Mouse (Mus musculus): ENCODE results near the gene Dennd1b.

Dennd1b gene

DNA sequence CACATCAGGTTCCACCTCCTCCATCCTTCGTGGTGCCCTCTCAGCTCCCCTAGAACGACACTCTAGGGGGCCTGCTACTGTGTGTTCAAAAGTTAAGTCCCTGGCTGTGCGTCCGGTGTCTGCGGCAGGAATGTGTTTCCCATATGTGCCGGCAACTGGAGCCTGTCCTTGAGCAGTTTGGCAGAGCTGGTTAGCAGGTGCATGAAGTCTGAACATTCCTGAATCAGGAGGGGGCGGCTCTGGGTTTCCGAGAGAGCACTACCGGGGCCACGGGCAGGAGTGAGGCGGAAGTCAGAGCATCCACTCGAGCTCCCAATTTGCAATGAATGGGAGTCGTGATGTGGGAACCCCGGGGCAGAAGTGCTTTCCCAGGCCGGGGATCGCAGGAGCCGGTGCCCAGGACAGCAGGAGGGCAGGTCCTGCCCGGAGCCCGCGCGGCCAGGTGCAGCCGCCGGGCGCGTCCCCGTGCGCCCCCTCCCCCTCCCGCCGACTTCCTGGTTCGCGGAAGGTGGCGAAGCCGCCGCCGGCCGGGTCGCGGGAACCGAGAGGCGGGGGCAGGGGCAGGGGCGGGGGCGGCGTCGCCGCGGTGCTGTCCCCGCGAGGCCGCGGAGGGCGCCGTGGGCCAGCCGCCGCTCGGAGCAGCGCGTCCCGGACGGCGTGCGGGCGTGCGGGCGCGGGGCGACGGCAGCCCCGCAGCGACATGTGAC, at the start of gene Dennd1b:
Gene Dennd1b, plus strand, starts transcription at position 275 of the 707 bp plus-strand sequence.
- DNase-seq (ENCODE audit: low read depth in 1 of 2, low spot score in 2 of 2): no peak

DNA sequence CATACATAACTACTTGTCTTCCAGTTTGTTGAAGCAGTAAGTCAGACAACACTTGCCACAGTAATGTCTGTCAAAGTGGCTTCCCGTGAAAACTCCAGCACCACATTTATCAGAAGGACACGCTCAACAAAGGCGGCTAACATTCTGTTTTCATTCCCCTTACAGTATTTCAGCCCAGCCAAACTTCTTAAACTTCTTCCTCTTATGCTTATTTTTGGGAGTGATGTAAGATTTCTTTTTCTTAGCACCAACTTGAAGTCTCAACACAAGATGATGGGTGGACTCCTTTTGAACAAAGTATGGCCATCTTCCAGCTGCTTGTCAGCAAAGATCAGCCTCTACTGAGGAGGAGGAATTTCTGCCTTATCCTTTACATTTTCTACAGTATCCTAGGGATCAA, 47.6 kb upstream of the Dennd1b start:
- no peak for DNase-seq (ENCODE audit: low read depth in 1 of 2, low spot score in 2 of 2)

- DNase-seq (ENCODE audit: low read depth in 1 of 2, low spot score in 2 of 2): no peak
Measured at GRCm38 (mm10) chr1:138919601-138920000, 43.6 kb upstream of the Dennd1b start.

DNA sequence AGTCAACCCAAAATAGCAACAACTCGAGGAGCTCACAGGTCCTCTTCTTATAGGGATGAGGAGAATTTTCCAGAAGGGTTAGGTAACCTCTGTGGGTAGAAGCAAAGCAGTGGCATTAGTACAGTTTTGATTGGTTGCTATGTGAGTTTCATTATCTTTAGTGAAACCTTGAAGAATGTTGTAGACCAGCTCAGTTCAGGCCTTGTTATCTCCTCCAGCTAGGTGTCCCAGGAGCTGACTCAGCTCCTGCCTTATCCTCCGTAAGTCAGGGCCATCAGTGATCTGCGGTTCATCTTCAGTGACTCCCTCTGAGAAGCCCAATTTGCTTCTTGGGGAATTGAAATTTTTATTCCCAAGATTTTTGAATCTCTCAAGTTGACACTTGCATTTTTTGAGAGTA, 43.2 kb upstream of the Dennd1b start:
- DNase-seq (ENCODE audit: low read depth in 1 of 2, low spot score in 2 of 2): no peak

GRCm38 (mm10) chr1:138920799-138921198, 42.4 kb upstream of the Dennd1b start:
- DNase-seq (ENCODE audit: low read depth in 1 of 2, low spot score in 2 of 2): no peak

- DNase-seq (ENCODE audit: low read depth in 1 of 2, low spot score in 2 of 2): no peak
Measured at GRCm38 (mm10) chr1:138922886-138923285, 40.3 kb upstream of the Dennd1b start.

DNA sequence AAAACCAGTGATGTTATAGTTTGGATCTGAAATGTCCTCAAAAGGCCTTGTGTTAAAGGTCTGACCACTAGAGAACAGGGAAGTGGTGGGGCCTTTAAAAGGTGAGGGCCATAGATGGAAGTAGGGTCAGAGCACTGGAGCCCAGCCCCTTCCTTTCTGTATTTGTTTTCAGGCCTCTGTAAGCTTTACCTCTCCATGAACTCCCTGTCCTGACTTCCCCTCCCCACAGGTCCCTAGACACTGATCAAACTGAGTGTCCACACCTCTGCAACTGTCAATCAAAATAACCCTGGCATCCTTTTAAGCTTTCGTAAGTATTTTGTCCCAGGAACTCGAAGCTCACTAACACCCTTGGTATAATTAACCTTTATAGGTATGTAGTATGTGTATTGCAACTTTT, 39.0 kb upstream of the Dennd1b start:
- no peak for DNase-seq (ENCODE audit: low read depth in 1 of 2, low spot score in 2 of 2)

GRCm38 (mm10) chr1:138928671-138929483, 34.4 kb upstream of the Dennd1b start:
- no peak for DNase-seq (ENCODE audit: low read depth in 1 of 2, low spot score in 2 of 2)

DNA sequence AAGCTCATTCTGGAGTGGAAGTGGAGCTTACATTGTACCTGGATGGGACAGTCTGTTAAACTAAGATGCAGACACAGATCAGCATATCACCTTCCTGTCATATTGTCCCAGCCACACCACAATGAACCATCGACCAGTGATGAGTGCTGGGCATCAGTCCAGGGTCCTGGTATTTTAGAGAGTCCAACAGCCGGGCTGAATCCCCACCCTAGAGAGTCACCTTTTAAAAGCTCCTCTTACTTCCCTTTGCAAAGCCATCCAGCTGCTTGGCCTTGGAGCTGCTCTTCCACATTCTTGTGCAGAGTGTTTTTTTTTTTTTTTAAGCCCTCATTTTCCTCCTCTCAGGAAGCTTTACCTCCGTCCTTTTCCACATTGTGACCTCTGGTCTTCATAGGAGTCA, 33.2 kb upstream of the Dennd1b start:
- no peak for DNase-seq (ENCODE audit: low read depth in 1 of 2, low spot score in 2 of 2)

DNA sequence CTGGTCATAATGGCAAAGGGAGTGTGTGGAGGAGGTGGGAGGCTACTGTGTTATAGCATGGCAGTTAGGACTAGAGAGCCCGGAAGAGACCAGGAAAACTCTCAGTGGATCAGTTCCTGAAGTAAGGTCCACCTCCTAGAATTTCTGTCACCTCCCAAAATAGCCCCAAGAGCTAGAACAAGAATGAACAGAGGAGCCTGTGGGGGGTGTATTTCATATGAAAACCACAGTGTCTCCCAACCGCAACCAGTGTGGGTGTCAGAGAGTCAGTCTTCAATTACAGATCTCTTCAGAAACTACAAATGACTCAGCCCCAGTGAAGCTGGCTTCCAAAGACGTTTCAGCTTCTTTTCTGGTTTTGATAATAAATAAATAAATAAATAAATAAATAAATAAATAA, 32.4 kb upstream of the Dennd1b start:
- no peak for DNase-seq (ENCODE audit: low read depth in 1 of 2, low spot score in 2 of 2)

DNA sequence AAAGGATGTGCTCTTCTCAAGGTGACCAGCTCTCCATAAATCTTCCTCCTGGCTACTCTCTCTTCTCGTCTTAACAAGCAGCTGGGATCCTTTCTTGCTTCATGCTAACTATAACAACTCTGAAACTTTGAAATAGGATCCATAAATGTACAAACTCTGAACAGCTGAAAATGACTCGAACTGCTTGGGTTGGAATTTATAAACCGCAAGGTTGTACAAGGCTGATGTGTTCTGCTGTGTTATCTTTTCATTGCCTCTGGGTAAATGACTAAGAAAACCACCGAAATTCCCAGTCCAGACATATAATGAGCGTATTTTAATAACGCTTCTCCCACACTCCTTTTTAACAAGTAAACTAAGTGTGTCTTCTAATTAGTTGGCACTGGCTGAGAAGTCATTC, 27.1 kb upstream of the Dennd1b start:
- DNase-seq (ENCODE audit: low read depth in 1 of 2, low spot score in 2 of 2): no peak

DNA sequence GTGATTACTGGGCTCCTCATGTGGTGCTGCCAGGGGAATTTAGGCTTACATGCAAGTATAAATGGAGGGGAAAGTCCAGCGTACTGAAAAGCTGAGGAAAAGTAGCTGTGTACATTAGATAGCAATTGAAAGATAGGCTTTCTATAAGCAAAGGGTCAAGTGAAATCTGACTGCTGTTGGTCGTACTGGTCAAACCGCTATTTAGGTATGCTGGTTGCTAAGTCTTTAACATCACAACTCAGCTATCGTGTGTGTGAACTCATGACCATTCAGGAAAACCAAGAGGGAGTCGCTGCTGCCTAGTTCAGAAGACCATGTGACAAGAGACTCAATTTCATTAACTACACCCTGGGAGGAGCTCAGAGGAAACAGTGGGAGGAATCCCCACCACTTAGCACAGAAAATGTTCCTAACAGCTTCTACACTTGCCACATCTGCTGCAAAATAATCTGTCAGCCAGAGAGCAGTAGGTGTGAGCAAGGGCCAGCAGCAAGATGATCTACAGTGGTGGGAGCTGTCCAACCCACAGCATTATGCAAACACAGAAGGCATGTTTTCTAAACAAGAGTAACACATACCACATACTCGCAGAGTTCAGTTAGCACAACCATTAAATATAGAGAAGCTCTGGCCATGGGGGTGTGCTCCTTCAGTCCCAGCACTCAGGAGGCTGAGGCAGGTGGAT, 25.4 kb upstream of the Dennd1b start:
- DNase-seq (ENCODE audit: low read depth in 1 of 2, low spot score in 2 of 2): no peak

DNA sequence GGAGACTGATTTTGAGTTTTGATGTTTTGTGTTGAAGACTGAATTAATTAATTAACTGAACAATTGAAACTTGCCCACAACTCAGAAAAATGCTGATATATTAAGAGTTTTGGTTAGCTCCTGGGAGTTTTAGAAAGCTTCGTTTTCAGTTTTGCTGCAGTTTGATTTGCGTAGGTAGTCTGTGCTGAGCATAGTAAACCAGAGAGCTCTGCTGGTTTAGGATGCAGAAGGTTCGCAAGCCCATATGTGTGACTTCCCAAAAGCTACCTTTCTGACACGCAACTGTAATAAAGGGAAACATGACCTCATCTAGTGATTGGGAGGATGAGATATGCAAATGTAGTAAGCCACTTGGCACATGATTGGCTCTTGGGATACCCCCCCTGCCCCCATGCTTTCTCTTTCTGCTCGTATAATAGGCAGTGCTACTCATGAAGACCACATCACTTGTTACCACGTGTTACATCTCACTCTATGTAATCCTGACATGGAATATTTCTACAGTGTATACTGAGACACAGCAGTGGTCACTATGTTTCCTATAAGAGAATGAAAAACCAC, 23.6 kb upstream of the Dennd1b start:
- DNase-seq (ENCODE audit: low read depth in 1 of 2, low spot score in 2 of 2): no peak

DNA sequence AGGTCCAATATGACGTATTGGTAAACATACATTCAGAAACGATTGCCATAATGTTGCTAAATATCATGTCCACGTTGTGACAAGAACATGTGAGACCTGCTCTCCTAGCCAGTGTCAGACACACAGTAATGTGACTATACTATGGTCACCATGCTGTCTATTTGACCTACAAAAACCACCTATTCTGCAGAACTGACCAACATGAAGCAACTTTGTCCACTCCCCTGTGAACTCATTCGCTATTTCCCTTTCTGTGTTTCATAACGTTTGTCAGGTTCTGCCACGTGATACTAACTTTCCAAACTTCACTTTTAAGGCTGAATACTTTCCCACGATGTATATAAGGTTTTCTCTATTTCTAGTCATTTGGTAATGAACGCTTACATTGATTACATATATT, 22.8 kb upstream of the Dennd1b start:
- DNase-seq (ENCODE audit: low read depth in 1 of 2, low spot score in 2 of 2): no peak

GRCm38 (mm10) chr1:138952173-138952572, 11.1 kb upstream of the Dennd1b start:
- DNase-seq (ENCODE audit: low read depth in 1 of 2, low spot score in 2 of 2): no peak

- DNase-seq (ENCODE audit: low read depth in 1 of 2, low spot score in 2 of 2): no peak
Measured at GRCm38 (mm10) chr1:138954978-138955377, 8.3 kb upstream of the Dennd1b start.

DNA sequence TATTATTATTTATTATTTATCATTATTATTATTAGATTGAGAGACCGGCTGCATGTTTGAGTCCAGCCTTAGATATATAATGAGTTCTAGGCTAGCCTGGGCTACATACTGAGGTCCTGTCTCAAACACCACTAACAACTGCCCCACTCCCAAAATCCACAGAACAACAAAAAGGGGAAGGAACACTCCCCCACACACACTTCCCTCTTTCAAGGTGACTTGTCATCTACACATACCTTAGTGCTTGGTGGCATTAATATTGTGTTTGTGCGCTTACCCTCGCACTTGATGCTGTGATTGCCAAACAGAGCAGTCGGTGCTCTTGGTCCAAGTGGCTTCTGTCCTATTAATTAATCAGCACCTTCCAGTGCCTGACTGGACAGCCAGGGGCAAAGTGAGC, 7.8 kb upstream of the Dennd1b start:
- no peak for DNase-seq (ENCODE audit: low read depth in 1 of 2, low spot score in 2 of 2)

DNA sequence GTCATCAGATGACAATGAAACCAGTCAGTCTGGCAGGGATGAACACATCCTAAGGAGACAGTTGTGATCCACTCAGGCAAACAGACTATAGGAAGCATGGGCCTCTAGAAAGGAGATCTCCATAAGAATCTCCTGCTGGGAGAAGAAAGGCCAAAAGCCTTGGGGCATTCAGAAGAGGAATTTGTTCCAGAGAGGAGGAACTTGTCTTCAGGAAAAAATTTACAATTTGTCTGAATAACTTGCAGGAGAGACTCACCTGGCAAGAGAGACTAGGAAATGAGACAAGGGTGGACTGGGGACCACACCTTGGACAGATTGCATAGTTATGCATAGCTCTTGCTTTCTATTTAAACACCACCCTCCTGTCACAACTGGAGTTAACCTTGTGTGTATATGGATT, 6.7 kb upstream of the Dennd1b start:
- DNase-seq (ENCODE audit: low read depth in 1 of 2, low spot score in 2 of 2): no peak

DNA sequence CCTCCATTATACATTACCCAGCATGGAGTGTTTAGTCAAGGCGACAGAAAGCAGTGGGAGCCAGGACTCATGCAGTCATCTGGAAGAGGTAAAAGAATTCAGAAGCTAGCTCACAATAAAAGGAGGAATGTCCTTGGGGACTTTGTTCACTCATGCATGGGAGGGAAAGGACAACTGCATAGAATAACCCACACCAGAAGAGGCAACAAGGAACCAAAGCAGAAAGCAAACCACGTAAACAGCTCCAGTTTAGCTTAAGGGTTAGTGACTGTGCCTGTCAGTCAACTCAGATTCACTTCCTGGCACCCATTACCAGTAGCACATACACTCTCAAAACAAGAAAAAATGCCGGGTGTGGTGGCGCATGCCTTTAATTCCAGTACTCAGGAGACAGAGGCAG, 6.1 kb upstream of the Dennd1b start:
- no peak for DNase-seq (ENCODE audit: low read depth in 1 of 2, low spot score in 2 of 2)

DNA sequence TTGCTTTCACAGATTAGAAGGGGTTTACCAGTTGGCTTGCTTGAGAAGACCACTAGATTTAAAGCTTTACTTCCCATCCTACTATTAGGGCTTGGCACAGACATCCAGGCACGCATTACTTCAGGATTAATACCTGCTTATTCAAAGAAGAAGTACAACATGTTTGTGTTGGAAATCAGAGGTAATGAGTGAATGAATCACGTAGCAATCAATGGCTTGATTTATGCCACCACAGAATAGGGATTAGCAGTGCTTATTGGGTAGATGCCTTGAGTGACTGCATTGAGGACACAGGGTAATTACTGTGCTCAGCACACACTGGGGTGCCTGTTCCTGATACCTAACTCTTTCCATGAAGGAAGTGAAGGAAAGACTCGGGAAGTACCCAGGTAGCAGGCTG, 4.4 kb upstream of the Dennd1b start:
- no peak for DNase-seq (ENCODE audit: low read depth in 1 of 2, low spot score in 2 of 2)

DNA sequence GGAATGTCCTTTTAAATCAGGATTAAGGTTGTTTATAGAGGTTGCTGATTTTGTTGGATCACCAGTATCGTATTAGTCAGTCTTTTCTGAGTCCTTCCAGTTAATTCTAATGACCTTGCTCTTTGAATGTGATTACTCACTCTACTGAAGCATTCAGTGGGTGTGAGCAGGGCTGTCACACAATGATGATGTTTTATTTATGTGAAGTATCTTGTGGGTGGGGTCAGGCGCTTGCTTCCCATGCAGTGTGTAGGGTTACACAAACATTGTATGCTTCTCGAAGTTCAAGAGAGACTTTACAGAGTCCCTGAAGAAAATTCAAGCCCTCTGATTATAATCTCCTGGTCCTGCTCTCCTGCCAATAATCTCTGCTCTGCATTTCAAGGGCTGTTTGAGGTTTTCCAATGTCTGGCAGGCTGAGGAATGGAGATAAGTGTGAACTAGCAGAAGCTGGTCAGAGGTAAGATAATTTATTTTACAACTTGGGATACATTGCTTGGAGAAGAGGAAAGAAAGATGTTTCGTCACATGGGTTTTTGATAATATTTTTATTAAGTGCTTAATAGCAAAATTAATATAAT, 3.2 kb upstream of the Dennd1b start:
- DNase-seq (ENCODE audit: low read depth in 1 of 2, low spot score in 2 of 2): no peak

All from monocyte, adult 2 months (primary cell).